Mouse (Mus musculus): ENCODE results near the gene Olfr951.

Olfr951 gene

GRCm38 (mm10) chr9:39387110-39387509 is at the start of gene Olfr951:
Gene Olfr951, plus strand, starts transcription at chr9:39387410.
- no peak for DNase-seq (ENCODE audit: low read depth, low spot score)

GRCm38 (mm10) chr9:39427048-39427447 is 39.8 kb downstream of the Olfr951 start, which contains the start of gene Olfr952:
Gene Olfr952, minus strand, starts transcription at chr9:39427148.
- DNase-seq (ENCODE audit: low read depth, low spot score), result no peak

Data from CD4-positive, CD25-positive, alpha-beta regulatory T cell, adult 2 months (primary cell).